8 mouse cellular contexts compared by ENCODE assay signal in genomic region chr2:129591897-129592296, GRCm38 (mm10). TPM values are rescaled to one million over a fixed set of nuclear protein-coding genes. Genes with fewer than 3 reads are reported as not detected.
DNase-seq lines count a peak whose midpoint lies in the region; ATAC-seq lines count a peak whose summit lies in the region.

No protein-coding gene starts in this region.

- ATAC-seq in heart, embryonic 12.5 days (ENCODE audit: insufficient number of reproducible peaks, low FRiP score) = no peak
- no peak for ATAC-seq in embryonic facial prominence, embryonic 15.5 days (ENCODE audit: insufficient number of reproducible peaks, low FRiP score, low TSS enrichment, low read depth)
- no peak for ATAC-seq in limb, embryonic 13.5 days (ENCODE audit: low FRiP score, low read depth)

- peaks cover 41% of the 10 kb centered on the region for H3K4me1 ChIP-seq in heart, embryonic 12.5 days (replicated peaks)
- H3K4me1 ChIP-seq in embryonic facial prominence, embryonic 15.5 days = peaks cover 31% of the 10 kb centered on the region
- peaks cover 31% of the 10 kb centered on the region for H3K4me1 ChIP-seq in limb, embryonic 13.5 days

- peak overlapping the region; percentile 98 for H3K27ac ChIP-seq in heart, embryonic 12.5 days (ENCODE audit: poor library complexity, severe bottlenecking)
- H3K27ac ChIP-seq in embryonic facial prominence, embryonic 15.5 days (replicated peaks) = peak overlapping the region; percentile 94
- no peak overlapping the region for H3K27ac ChIP-seq in limb, embryonic 13.5 days

- no peaks in the 10 kb centered on the region for H3K36me3 ChIP-seq in heart, embryonic 12.5 days
- no peaks in the 10 kb centered on the region for H3K36me3 ChIP-seq in embryonic facial prominence, embryonic 15.5 days
- no peaks in the 10 kb centered on the region for H3K36me3 ChIP-seq in limb, embryonic 13.5 days

- DNase-seq in heart, postnatal 10 days = no peak
- peak; percentile 58 to 77 for DNase-seq in monocyte, adult 2 months (ENCODE audit: low read depth in 1 of 2, low spot score in 2 of 2)
- no peak for DNase-seq in MN1 (ENCODE audit: low spot score)
- no peak for DNase-seq in layer of hippocampus, adult 9-10 months (ENCODE audit: low spot score)
- no peak for DNase-seq in urinary bladder, postnatal 25 days (ENCODE audit: low spot score)

- peak overlapping the region; percentile 96 for H3K9ac ChIP-seq in heart, embryonic 12.5 days
- no peak overlapping the region for H3K9ac ChIP-seq in embryonic facial prominence, embryonic 15.5 days
- H3K9ac ChIP-seq in limb, embryonic 13.5 days = peak overlapping the region; percentile 84; the same call in 1 of the 2 replicates

- intact Hi-C loops in heart, postnatal 10 days (cut with DNase I) = loop anchor here (5.0 kb wide), 3 partner anchors 40 to 90 kb away; partner anchors contain the start of gene F830045P16Rik

- 89% methylated on average over 4 of the region's 4 CpGs for WGBS in heart, embryonic 12.5 days
- WGBS in embryonic facial prominence, embryonic 15.5 days = 93% methylated on average over 4 of the region's 4 CpGs
- WGBS in limb, embryonic 13.5 days = 99% methylated on average over 4 of the region's 4 CpGs

- no peaks in the 10 kb centered on the region for H3K9me3 ChIP-seq in heart, embryonic 12.5 days (replicated peaks)
- H3K9me3 ChIP-seq in embryonic facial prominence, embryonic 15.5 days (replicated peaks) = no peaks in the 10 kb centered on the region
- no peaks in the 10 kb centered on the region for H3K9me3 ChIP-seq in limb, embryonic 13.5 days

- H3K27me3 ChIP-seq in heart, embryonic 12.5 days (replicated peaks) = no peaks in the 10 kb centered on the region
- 0 out of 2 replicates have a peak, but pooled peaks cover 4% of the 10 kb centered on the region for H3K27me3 ChIP-seq in embryonic facial prominence, embryonic 15.5 days
- H3K27me3 ChIP-seq in limb, embryonic 13.5 days = peaks cover 15% of the 10 kb centered on the region; the same call in 1 of the 2 replicates

- peak overlapping the region; percentile 70; the same call in 1 of the 2 replicates for H3K4me3 ChIP-seq in heart, embryonic 12.5 days
- peak overlapping the region; percentile 71 for H3K4me3 ChIP-seq in embryonic facial prominence, embryonic 15.5 days (replicated peaks)
- peak overlapping the region; percentile 69 for H3K4me3 ChIP-seq in limb, embryonic 13.5 days

- peak overlapping the region; percentile 72 for H3K4me2 ChIP-seq in heart, embryonic 12.5 days
- H3K4me2 ChIP-seq in embryonic facial prominence, embryonic 15.5 days (replicated peaks) = peak overlapping the region; percentile 81
- peak overlapping the region; percentile 86 for H3K4me2 ChIP-seq in limb, embryonic 13.5 days (replicated peaks)

RNA-seq across cellular contexts. Expression of gene Sirpa, which starts 0.7 kb away (rescaled TPM):
- polyA plus RNA-seq in heart, embryonic 12.5 days (2016; fragmentation: Nextera tagmentation; extraction: Ambion mirVana) = 14.4 and 18.6 TPM in 2 replicates
- 10 to 100 TPM; 22.9 to 28.6 TPM for total RNA-seq in heart, postnatal 10 days (2021)
- polyA plus RNA-seq in embryonic facial prominence, embryonic 15.5 days (2015; fragmentation: Nextera tagmentation; extraction: Ambion mirVana) = 30.9 and 32.8 TPM in 2 replicates
- polyA plus RNA-seq in limb, embryonic 13.5 days (2015; fragmentation: Nextera tagmentation; extraction: Ambion mirVana) = 20.1 and 21.2 TPM in 2 replicates

RNA-seq across cellular contexts. Expression of gene F830045P16Rik, which starts 55.5 kb away (rescaled TPM):
- polyA plus RNA-seq in heart, embryonic 12.5 days (2016; fragmentation: Nextera tagmentation; extraction: Ambion mirVana) = not detected in 2 replicates
- total RNA-seq in heart, postnatal 10 days (2021) = not detected
- polyA plus RNA-seq in embryonic facial prominence, embryonic 15.5 days (2015; fragmentation: Nextera tagmentation; extraction: Ambion mirVana) = 0.19 and 0.22 TPM in 2 replicates
- polyA plus RNA-seq in limb, embryonic 13.5 days (2015; fragmentation: Nextera tagmentation; extraction: Ambion mirVana) = 0.09 TPM in 2 replicates

Comparison
In these comparisons a context has a peak if more than half of its experiments do, and no peak if none do; other contexts are left out.
1. DNase-seq: peak in monocyte, adult 2 months (2 of 2); none in heart, postnatal 10 days (0 of 2), MN1 (single experiment), layer of hippocampus, adult 9-10 months (single experiment) and urinary bladder, postnatal 25 days (single experiment).
2. Peak in every context shown above with its lines, with median percentiles within 50 percentile points of each other: H3K4me2 ChIP-seq and H3K4me3 ChIP-seq.